Mouse (Mus musculus): ENCODE data around the gene Scn8a. TPM values are rescaled to one million over a fixed set of nuclear protein-coding genes. Genes with fewer than 3 reads are reported as not detected.

Scn8a gene
- polyA plus RNA-seq, 2 experiments = 4.7 to 8.4 TPM

GRCm38 (mm10) chr15:100838607-100839207 lies 31.0 kb upstream of the Scn8a start:
- WGBS = 28% methylated on average over 12 of the region's 12 CpGs
- Histone ChIP-seq H3K4me3 (replicated peaks; ENCODE audit: low read length) (no peak overlapping the region), H3K4me1 (ENCODE audit: control insufficient read depth, insufficient read depth, low read length) (no peaks in the 10 kb centered on the region), H3K27ac (replicated peaks; ENCODE audit: low read depth, low read length) (no peak overlapping the region), H3K4me2 (replicated peaks; ENCODE audit: low read depth, low read length, severe bottlenecking) (no peak overlapping the region), H3K36me3 (ENCODE audit: control insufficient read depth, insufficient read depth, low read length) (no peaks in the 10 kb centered on the region), H3K9me3 (ENCODE audit: control insufficient read depth, low read length) (no peaks in the 10 kb centered on the region), H3K9ac (ENCODE audit: low read depth, low read length, severe bottlenecking) (no peak overlapping the region), H3K27me3 (ENCODE audit: control insufficient read depth, insufficient read depth, low read length) (no peaks in the 10 kb centered on the region)
- TF ChIP-seq POLR2A (IDR thresholded peaks at IDR 0.05; ENCODE audit: borderline replicate concordance, extremely low read depth, insufficient read depth, insufficient read length) = no peak
- ATAC-seq (ENCODE audit: low FRiP score, low read depth) (peak; percentile 73), DNase-seq (ENCODE audit: low spot score) (peak; percentile 65)

- no peak for DNase-seq (ENCODE audit: low spot score)
- Histone ChIP-seq H3K9me3 (ENCODE audit: control insufficient read depth, low read length) (no peaks in the 10 kb centered on the region; the same call in 1 of the 2 replicates), H3K9ac (ENCODE audit: low read depth, low read length, severe bottlenecking) (no peak overlapping the region), H3K27me3 (ENCODE audit: control insufficient read depth, insufficient read depth, low read length) (no peaks in the 10 kb centered on the region), H3K36me3 (ENCODE audit: control insufficient read depth, insufficient read depth, low read length) (no peaks in the 10 kb centered on the region), H3K4me2 (replicated peaks; ENCODE audit: low read depth, low read length, severe bottlenecking) (no peak overlapping the region), H3K27ac (replicated peaks; ENCODE audit: low read depth, low read length) (no peak overlapping the region), H3K4me3 (replicated peaks; ENCODE audit: low read length) (no peak overlapping the region), H3K4me1 (ENCODE audit: control insufficient read depth, insufficient read depth, low read length) (no peaks in the 10 kb centered on the region)
- 84% methylated on average over 7 of the region's 7 CpGs for WGBS
- ATAC-seq (ENCODE audit: low FRiP score, low read depth) = no peak
- TF ChIP-seq POLR2A (IDR thresholded peaks at IDR 0.05; ENCODE audit: borderline replicate concordance, extremely low read depth, insufficient read depth, insufficient read length) = no peak
Measured at GRCm38 (mm10) chr15:100844336-100844735, 25.3 kb upstream of the Scn8a start.

GRCm38 (mm10) chr15:100845049-100845879 lies 24.4 kb upstream of the Scn8a start:
- no peak overlapping the region for H3K9ac ChIP-seq (ENCODE audit: low read depth, low read length, severe bottlenecking)
- H3K4me2 ChIP-seq (replicated peaks; ENCODE audit: low read depth, low read length, severe bottlenecking) = no peak overlapping the region
- H3K27ac ChIP-seq (replicated peaks; ENCODE audit: low read depth, low read length) = no peak overlapping the region
- H3K4me1 ChIP-seq (ENCODE audit: control insufficient read depth, insufficient read depth, low read length) = no peaks in the 10 kb centered on the region
- peak; percentile 67; the same call in 1 of the 2 replicates for ATAC-seq (ENCODE audit: low FRiP score, low read depth)
- WGBS = 53% methylated on average over 26 of the region's 26 CpGs
- no peak for DNase-seq (ENCODE audit: low spot score)
- H3K27me3 ChIP-seq (ENCODE audit: control insufficient read depth, insufficient read depth, low read length) = no peaks in the 10 kb centered on the region
- no peaks in the 10 kb centered on the region; the same call in 1 of the 2 replicates for H3K9me3 ChIP-seq (ENCODE audit: control insufficient read depth, low read length)
- H3K4me3 ChIP-seq (replicated peaks; ENCODE audit: low read length) = no peak overlapping the region
- no peaks in the 10 kb centered on the region for H3K36me3 ChIP-seq (ENCODE audit: control insufficient read depth, insufficient read depth, low read length)
- TF ChIP-seq POLR2A (IDR thresholded peaks at IDR 0.05; ENCODE audit: borderline replicate concordance, extremely low read depth, insufficient read depth, insufficient read length) = no peak

- DNase-seq (ENCODE audit: low spot score) = no peak
Measured at GRCm38 (mm10) chr15:100847193-100847592, 22.5 kb upstream of the Scn8a start.

GRCm38 (mm10) chr15:100857586-100857985 lies 12.1 kb upstream of the Scn8a start:
- Histone ChIP-seq H3K9me3 (ENCODE audit: control insufficient read depth, low read length) (no peaks in the 10 kb centered on the region), H3K9ac (ENCODE audit: low read depth, low read length, severe bottlenecking) (no peak overlapping the region), H3K4me1 (ENCODE audit: control insufficient read depth, insufficient read depth, low read length) (no peaks in the 10 kb centered on the region), H3K27ac (replicated peaks; ENCODE audit: low read depth, low read length) (no peak overlapping the region), H3K27me3 (ENCODE audit: control insufficient read depth, insufficient read depth, low read length) (no peaks in the 10 kb centered on the region), H3K36me3 (ENCODE audit: control insufficient read depth, insufficient read depth, low read length) (no peaks in the 10 kb centered on the region), H3K4me3 (replicated peaks; ENCODE audit: low read length) (no peak overlapping the region), H3K4me2 (replicated peaks; ENCODE audit: low read depth, low read length, severe bottlenecking) (no peak overlapping the region)
- DNase-seq (ENCODE audit: low spot score) = no peak
- no peak for ATAC-seq (ENCODE audit: low FRiP score, low read depth)
- TF ChIP-seq POLR2A (IDR thresholded peaks at IDR 0.05; ENCODE audit: borderline replicate concordance, extremely low read depth, insufficient read depth, insufficient read length) = no peak
- WGBS = 59% methylated on average over 3 of the region's 3 CpGs

More at GRCm38 (mm10) chr15:100847193-100847592, 22.5 kb upstream of the Scn8a start:
- H3K27ac ChIP-seq (replicated peaks; ENCODE audit: low read depth, low read length) = no peak overlapping the region
- 84% methylated on average over 6 of the region's 6 CpGs for WGBS
- no peak for ATAC-seq (ENCODE audit: low FRiP score, low read depth)
- H3K9me3 ChIP-seq (ENCODE audit: control insufficient read depth, low read length) = no peaks in the 10 kb centered on the region; the same call in 1 of the 2 replicates
- no peak overlapping the region for H3K4me3 ChIP-seq (replicated peaks; ENCODE audit: low read length)
- H3K36me3 ChIP-seq (ENCODE audit: control insufficient read depth, insufficient read depth, low read length) = no peaks in the 10 kb centered on the region
- H3K9ac ChIP-seq (ENCODE audit: low read depth, low read length, severe bottlenecking) = no peak overlapping the region
- H3K4me2 ChIP-seq (replicated peaks; ENCODE audit: low read depth, low read length, severe bottlenecking) = no peak overlapping the region
- TF ChIP-seq POLR2A (IDR thresholded peaks at IDR 0.05; ENCODE audit: borderline replicate concordance, extremely low read depth, insufficient read depth, insufficient read length) = no peak
- no peaks in the 10 kb centered on the region for H3K27me3 ChIP-seq (ENCODE audit: control insufficient read depth, insufficient read depth, low read length)
- H3K4me1 ChIP-seq (ENCODE audit: control insufficient read depth, insufficient read depth, low read length) = no peaks in the 10 kb centered on the region

All from limb, embryonic 14.5 days (tissue).